Mouse (Mus musculus): ENCODE measurements around the gene Arhgap5.

Gene Arhgap5

GRCm38 (mm10) chr12:52503456-52504320 lies at the start of gene Arhgap5:
TSS of gene Arhgap5 (plus strand) at chr12:52503972.
- DNase-seq (ENCODE audit: low spot score) = peak; percentile 97

GRCm38 (mm10) chr12:52464593-52464992 lies 39.2 kb upstream of the Arhgap5 start:
- peak; percentile 76 for DNase-seq (ENCODE audit: low spot score)

GRCm38 (mm10) chr12:52471621-52472020 lies 32.2 kb upstream of the Arhgap5 start:
- DNase-seq (ENCODE audit: low spot score) = no peak

GRCm38 (mm10) chr12:52473988-52474968 lies 29.5 kb upstream of the Arhgap5 start:
- DNase-seq (ENCODE audit: low spot score) = peak; percentile 16

GRCm38 (mm10) chr12:52476036-52476435 lies 27.7 kb upstream of the Arhgap5 start:
- no peak for DNase-seq (ENCODE audit: low spot score)

- no peak for DNase-seq (ENCODE audit: low spot score)
Observed at GRCm38 (mm10) chr12:52478611-52479010, 25.2 kb upstream of the Arhgap5 start.

- no peak for DNase-seq (ENCODE audit: low spot score)
Observed at GRCm38 (mm10) chr12:52479323-52479722, 24.4 kb upstream of the Arhgap5 start.

- DNase-seq (ENCODE audit: low spot score) = no peak
Observed at GRCm38 (mm10) chr12:52480851-52481250, 22.9 kb upstream of the Arhgap5 start.

GRCm38 (mm10) chr12:52481969-52482550 lies 21.7 kb upstream of the Arhgap5 start:
- DNase-seq (ENCODE audit: low spot score) = no peak

- no peak for DNase-seq (ENCODE audit: low spot score)
Observed at GRCm38 (mm10) chr12:52483219-52483618, 20.6 kb upstream of the Arhgap5 start.

- no peak for DNase-seq (ENCODE audit: low spot score)
Observed at GRCm38 (mm10) chr12:52488266-52488975, 15.4 kb upstream of the Arhgap5 start.

GRCm38 (mm10) chr12:52493281-52493681 lies 10.5 kb upstream of the Arhgap5 start:
- DNase-seq (ENCODE audit: low spot score) = no peak

- no peak for DNase-seq (ENCODE audit: low spot score)
Observed at GRCm38 (mm10) chr12:52497209-52497608, 6.6 kb upstream of the Arhgap5 start.

GRCm38 (mm10) chr12:52500915-52501833 lies 2.6 kb upstream of the Arhgap5 start:
- no peak for DNase-seq (ENCODE audit: low spot score)

GRCm38 (mm10) chr12:52502161-52502560 lies 1.6 kb upstream of the Arhgap5 start:
- DNase-seq (ENCODE audit: low spot score) = no peak

- DNase-seq (ENCODE audit: low spot score) = no peak
Observed at GRCm38 (mm10) chr12:52503131-52503455, 679 bp upstream of the Arhgap5 start.

GRCm38 (mm10) chr12:52504331-52505181 lies 784 bp downstream of the Arhgap5 start:
- DNase-seq (ENCODE audit: low spot score) = peak; percentile 62

GRCm38 (mm10) chr12:52524699-52525098 lies 20.9 kb downstream of the Arhgap5 start:
- DNase-seq (ENCODE audit: low spot score) = no peak

GRCm38 (mm10) chr12:52525486-52525885 lies 21.7 kb downstream of the Arhgap5 start:
- DNase-seq (ENCODE audit: low spot score) = no peak

GRCm38 (mm10) chr12:52529740-52530139 lies 26.0 kb downstream of the Arhgap5 start:
- no peak for DNase-seq (ENCODE audit: low spot score)
